Mouse (Mus musculus) heart, adult 10 weeks (tissue): ENCODE measurements around the gene Ptpn21. TPM values are rescaled to one million over a fixed set of nuclear protein-coding genes. Genes with fewer than 3 reads are reported as not detected.

Source experiments
- polyA plus RNA-seq: library from polyadenylated mRNA; stranded (reverse); fragments of 350-450 nt; fragmentation: Illumina TruSeq; extraction: RNeasy Lipid Tissue Mini Kit (QIAGEN cat#74804); gene quantifications from one replicate; pipeline ENCODE4 v1.2.3, GENCODE M21; 2014; ENCODE audit warnings: low read depth, low replicate concordance

Ptpn21 gene
- 18.4 TPM for polyA plus RNA-seq

GRCm38 (mm10) chr12:98736951-98737800 is at the start of gene Ptpn21:
Gene Ptpn21 (minus strand): TSS chr12:98737405.

GRCm38 (mm10) chr12:98746746-98747379 is 9.7 kb upstream of the Ptpn21 start, which contains the start of gene Zc3h14:
Gene Zc3h14 (plus strand): TSS chr12:98746964.

GRCm38 (mm10) chr12:98627392-98628259 is 109.6 kb downstream of the Ptpn21 start, which contains the start of gene Spata7:
Gene Spata7 (plus strand): TSS chr12:98628157.

Other genes starting within 250 kb of the Ptpn21 start
- gene Kcnk10, start 159.1 kb downstream of the Ptpn21 start, polyA plus RNA-seq, result not detected
- 4.9 TPM for gene Spata7, start 109.2 kb downstream of the Ptpn21 start, polyA plus RNA-seq
- gene Zc3h14, start 9.6 kb upstream of the Ptpn21 start, polyA plus RNA-seq, result 66.6 TPM
- gene Eml5, start 164.1 kb upstream of the Ptpn21 start, polyA plus RNA-seq, result 6.4 TPM
- gene Ttc8, start 183.2 kb upstream of the Ptpn21 start, polyA plus RNA-seq, result 6.5 TPM